Mouse (Mus musculus) kidney, adult 9 months (tissue): Measurements from ENCODE around the gene Gm11541.
"Not testable (repeated sequence)": the region's sequence is repeated elsewhere in the genome, so short reads cannot be mapped to it uniquely, and the experiment has no call there.

Source experiments
- DNase-seq: peaks from one replicate; pipeline ENCODE4 v3.0.0; 2022

Gm11541 gene

DNA sequence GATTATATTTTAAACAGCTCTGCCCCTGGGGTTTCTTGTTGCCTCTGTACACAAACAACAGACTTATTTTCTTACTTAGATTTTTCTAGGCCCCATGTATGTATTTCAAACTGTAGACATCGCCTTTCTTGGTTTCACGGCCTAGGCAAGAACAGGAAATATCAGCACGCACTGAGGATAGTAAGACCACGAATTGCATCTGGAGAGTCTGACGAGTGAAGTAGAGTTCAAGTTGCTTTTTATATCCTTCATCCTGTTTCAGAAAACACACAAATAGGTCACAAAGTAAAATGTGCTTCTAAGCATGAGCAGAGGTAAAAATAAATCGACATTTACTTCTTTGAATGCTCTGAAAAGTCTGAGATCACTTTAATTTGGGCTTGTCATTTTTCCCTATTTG lies 8.8 kb downstream of the Gm11541 start:
- DNase-seq: no peak

DNA sequence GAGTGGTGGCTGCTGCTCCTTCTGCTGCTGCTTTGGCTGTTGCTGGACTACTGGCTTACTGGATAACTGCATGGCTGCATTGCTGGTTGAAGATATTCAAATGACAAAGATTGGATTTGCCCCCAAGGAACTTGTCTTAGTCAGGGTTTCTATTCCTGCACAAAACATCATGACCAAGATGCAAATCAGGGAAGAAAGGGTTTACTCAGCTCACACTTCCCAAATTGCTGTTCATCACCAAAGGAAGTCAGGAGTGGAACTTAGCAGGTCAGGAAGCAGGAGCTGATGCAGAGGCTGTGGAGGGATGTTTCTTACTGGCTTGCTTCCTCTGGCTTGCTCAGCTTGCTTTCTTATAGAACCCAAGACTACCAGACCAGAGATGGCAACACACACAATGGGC lies 11.8 kb downstream of the Gm11541 start:
- not testable (repeated sequence) for DNase-seq

DNA sequence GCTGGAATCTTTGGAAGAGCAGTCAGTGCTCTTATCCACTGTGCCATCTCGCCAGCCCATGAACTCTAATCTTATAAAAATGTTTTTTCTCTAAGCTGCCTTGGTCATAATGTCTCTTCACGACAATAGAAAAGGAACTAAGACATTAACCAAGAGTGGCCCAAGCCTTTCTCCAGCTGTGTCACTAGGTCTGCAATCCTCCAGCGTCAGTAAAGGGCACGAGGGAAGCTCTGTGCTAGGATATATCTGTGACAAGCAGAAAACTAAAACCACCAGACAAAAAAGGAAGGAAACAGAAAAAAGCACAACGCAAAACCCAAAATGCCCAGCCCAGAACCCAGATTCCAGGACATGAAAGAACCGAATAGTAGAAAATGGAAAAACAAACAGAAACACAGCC lies 17.1 kb downstream of the Gm11541 start:
- DNase-seq: no peak

DNA sequence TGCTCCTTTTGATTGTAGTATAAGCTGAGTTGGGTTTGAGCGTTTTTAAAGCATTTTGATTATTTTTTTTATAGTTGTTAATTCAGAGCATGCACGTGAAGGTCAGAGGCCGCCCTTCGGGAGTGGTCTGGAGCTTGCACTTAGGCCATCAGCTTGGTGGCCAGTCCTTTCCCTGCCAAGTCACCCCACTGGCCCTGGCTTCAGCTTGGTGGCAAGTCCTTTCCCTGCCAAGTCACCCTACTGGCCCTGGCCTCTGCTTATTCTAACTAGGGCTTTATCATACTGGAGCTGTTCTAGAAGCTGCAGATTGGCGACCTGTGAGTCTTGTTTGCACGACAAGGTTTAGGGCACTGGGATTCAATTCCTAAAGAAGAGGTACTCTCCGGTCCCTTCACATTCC lies 21.9 kb downstream of the Gm11541 start:
- DNase-seq: no peak

DNA sequence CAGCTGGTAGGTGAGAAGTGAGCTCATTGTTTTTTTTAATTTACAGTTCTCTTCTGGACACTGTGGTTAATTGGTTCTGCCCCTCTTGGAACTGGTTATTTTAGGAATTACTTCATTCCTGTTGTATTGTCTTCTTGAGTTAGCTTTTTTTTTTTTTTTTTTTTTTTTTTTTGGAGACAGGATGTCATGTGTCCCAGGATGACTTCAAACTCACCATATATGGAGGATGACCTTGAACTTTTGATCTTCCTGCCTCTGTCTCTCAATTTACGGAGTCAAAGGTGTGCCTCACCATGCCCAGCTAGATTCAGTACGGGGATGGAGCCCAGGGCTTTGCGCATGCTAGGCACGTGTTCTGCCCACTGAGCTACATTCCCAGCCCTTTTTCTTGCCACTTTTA lies 22.7 kb downstream of the Gm11541 start:
- DNase-seq: no peak

DNA sequence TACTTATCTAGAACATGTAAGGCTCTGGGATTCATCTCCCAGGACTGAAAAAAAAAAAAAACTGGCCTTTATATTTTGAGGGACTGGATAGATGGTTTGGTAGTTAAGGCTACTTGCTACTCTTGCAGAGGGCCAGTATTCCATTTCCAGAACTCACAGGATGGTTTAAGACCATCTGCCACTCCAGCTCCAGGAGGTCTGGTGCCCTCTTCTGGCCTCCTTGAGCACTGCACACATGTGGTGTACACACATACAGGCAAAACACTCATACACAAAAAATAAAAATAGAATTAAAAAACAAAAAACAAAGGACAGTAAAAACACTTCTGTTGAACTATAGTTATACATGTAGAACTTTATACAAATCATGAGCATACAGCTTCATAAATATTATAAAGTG lies 23.7 kb downstream of the Gm11541 start:
- no peak for DNase-seq

- no peak for DNase-seq
Measured at GRCm38 (mm10) chr11:94677607-94678145, 26.6 kb downstream of the Gm11541 start.

DNA sequence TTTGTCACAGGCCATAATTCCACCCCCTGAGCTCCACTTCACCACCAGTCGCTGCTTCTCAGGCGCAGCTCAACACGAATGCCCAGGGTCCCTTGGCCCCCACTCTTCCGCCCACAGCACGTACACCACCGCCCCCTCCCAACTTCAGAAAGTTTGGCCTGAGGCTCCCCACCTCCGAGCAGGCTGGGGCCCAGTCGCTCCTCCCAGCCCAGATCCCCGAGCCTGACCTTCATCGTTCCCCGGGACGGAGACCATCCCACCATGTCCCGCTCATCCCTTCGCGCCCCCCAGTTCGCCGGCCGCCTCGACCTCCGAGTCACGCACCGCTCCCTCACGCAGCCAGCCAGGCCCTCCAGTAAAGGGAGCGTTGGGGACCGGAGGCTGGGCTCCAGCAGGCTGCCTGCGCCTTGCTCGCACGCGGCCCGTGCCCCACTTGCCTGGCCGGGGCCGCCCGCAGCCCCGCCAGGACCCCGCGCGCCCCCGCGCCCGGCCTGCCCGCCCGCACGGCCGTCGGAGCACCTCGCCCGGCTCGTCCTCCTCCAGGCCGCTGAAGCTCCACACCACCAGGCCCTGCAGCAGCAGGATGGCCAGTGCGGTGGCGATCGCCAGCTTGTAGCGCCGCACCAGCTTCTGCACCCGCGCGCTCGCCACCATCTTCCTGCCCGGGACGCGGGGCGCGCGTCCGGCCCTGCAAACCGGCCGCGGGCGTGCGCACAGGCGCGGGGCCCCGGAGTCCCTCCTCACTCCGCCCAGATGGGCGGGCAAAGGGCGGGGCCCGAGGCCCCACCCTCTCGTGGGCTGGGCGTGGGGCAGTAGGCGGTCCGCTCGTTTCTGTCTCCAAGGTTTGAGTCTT lies 27.3 kb downstream of the Gm11541 start, which contains the start of gene Xylt2:
Gene Xylt2, minus strand, starts transcription at position 762 of the 853 bp plus-strand sequence.
- peak; percentile 93 for DNase-seq

GRCm38 (mm10) chr11:94676308-94676707 lies 28.0 kb downstream of the Gm11541 start:
- DNase-seq: no peak

DNA sequence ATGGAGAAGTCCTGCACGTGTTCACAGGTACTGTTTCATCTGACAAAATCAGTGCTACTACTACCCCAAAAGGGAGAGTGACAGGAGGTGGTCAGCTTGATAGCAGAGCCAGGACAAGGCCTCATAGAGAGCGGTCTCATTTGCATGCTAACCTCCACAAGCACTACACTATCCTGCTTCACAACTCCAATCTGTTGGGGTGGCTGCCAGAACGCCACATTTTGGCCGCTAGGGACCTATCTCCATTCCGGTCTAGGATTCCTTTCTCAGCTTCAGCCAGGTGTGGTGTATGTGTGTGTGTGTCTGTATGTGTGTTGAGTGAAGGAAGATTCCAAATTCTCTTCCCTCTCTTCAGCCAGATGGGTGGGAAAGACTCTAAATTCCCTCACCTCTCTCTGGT lies 28.9 kb downstream of the Gm11541 start:
- no peak for DNase-seq

GRCm38 (mm10) chr11:94674984-94675383 lies 29.3 kb downstream of the Gm11541 start:
- DNase-seq: no peak

- DNase-seq: peak; percentile 80
Measured at GRCm38 (mm10) chr11:94665281-94665680, 39.0 kb downstream of the Gm11541 start.

GRCm38 (mm10) chr11:94661344-94661743 lies 43.0 kb downstream of the Gm11541 start:
- no peak for DNase-seq

- DNase-seq: peak; percentile 91
Measured at GRCm38 (mm10) chr11:94653663-94654436, 50.4 kb downstream of the Gm11541 start, which contains the start of the genes Mrpl27 and Eme1. Mrpl27 (plus strand) TSS chr11:94653767. Eme1 (minus strand) TSS chr11:94653964.

DNA sequence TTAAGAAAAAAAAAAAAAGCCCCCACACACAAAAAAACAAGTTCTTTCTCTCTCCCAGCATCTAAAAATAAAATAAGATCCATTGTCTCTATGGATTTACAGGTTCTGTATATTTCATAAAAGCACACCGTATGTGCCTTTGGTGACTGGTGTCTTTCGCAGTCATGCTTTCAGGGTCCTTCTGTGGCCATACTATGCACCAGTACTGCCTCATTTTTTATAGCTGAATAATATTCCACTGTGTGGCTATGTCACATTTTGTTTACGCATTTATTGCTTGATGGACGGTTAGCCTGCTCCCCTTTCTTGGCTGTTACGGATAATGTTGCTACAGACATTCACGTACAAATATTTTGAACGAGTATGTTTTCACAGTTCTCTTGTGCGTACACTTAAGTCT lies 51.3 kb downstream of the Gm11541 start:
- DNase-seq: no peak

DNA sequence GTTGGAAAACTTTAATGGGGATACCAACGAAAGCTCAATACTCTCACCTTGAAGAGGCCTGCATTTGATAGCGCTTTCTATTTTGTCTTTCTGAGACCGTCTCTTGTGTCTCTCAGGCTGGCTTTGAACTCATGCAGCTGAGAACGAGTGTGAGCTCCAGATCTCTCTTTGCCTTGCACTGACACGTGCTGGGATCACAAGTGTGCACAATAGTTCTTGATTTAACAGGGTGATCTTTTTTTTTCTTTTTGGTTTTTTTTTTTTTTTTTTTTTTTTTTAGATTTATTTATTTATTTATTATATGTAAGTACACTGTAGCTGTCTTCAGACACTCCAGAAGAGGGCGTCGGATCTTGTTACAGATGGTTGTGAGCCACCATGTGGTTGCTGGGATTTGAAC lies 53.1 kb downstream of the Gm11541 start:
- DNase-seq: not testable (repeated sequence)

GRCm38 (mm10) chr11:94646457-94646856 lies 57.8 kb downstream of the Gm11541 start:
- no peak for DNase-seq
